In genomic region chr2:170903029-170903306, GRCm38 (mm10) we compare ENCODE assay signal across 25 mouse cellular contexts.
A peak's percentile ranks its signal among the peaks of the same experiment; 100 is the strongest.
DNase-seq lines count a peak whose midpoint lies in the region; ATAC-seq and TF ChIP-seq lines count a peak whose summit lies in the region.
"Had no signal": no experiment of that assay in that cellular context is flagged by ENCODE, and none has a peak within 500 bp of the region (broad histone marks: within the 10 kb centered on the region; RNA-seq: fewer than 3 reads in every experiment).

No protein-coding gene starts in this region.

- no peak overlapping the region; the same call in 1 of the 2 replicates for H3K4me2 ChIP-seq in midbrain, postnatal 0 days (ENCODE audit: low read depth, low read length, poor library complexity, severe bottlenecking)
- peak overlapping the region; percentile 37 for H3K4me2 ChIP-seq in forebrain, embryonic 12.5 days
- H3K4me2 ChIP-seq in forebrain, postnatal 0 days (ENCODE audit: low read depth): 0 out of 2 replicates have a peak overlapping the region, but pooled peaks have one; percentile 4
- H3K4me2 ChIP-seq in midbrain, embryonic 16.5 days (ENCODE audit: low read length): peak overlapping the region; percentile 25; the same call in 1 of the 2 replicates
- H3K4me2 ChIP-seq: embryonic facial prominence, embryonic 13.5 days; liver, embryonic 11.5 days; neural tube, embryonic 12.5 days; stomach, embryonic 15.5 days had no signal

- no peak for ATAC-seq in midbrain, postnatal 0 days (ENCODE audit: low FRiP score)
- peak; percentile 62 for ATAC-seq in forebrain, embryonic 12.5 days (ENCODE audit: low FRiP score)
- ATAC-seq in forebrain, postnatal 0 days: 0 out of 2 replicates have a peak, but pooled peaks have one; percentile 20
- ATAC-seq in midbrain, embryonic 16.5 days: no peak
- ATAC-seq in CD4-positive, CD25-positive, alpha-beta regulatory T cell, adult 4 months: no peak
- ATAC-seq: inflammation-experienced regulatory T-cells, adult 6 months had no signal

- TF ChIP-seq CTCF in midbrain, postnatal 0 days (IDR thresholded peaks at IDR 0.05): no peak
- no peak for TF ChIP-seq CTCF in forebrain, postnatal 0 days (IDR thresholded peaks at IDR 0.05; ENCODE audit: low read depth)

- peaks cover 9% of the 10 kb centered on the region; the same call in 1 of the 2 replicates for H3K9me3 ChIP-seq in midbrain, embryonic 10.5 days (replicated peaks)
- H3K9me3 ChIP-seq in midbrain, postnatal 0 days (ENCODE audit: low read length): no peaks in the 10 kb centered on the region
- H3K9me3 ChIP-seq in forebrain, embryonic 12.5 days: 0 out of 2 replicates have a peak, but pooled peaks cover 2% of the 10 kb centered on the region
- no peaks in the 10 kb centered on the region for H3K9me3 ChIP-seq in forebrain, postnatal 0 days (ENCODE audit: low read length)
- 0 out of 2 replicates have a peak, but pooled peaks cover 2% of the 10 kb centered on the region for H3K9me3 ChIP-seq in midbrain, embryonic 16.5 days (replicated peaks; ENCODE audit: control insufficient read depth, low read length, poor library complexity, severe bottlenecking)
- H3K9me3 ChIP-seq: embryonic facial prominence, embryonic 13.5 days; limb, embryonic 13.5 days; neural tube, embryonic 12.5 days; stomach, embryonic 15.5 days had no signal

- H3K4me3 ChIP-seq in midbrain, embryonic 10.5 days: no peak overlapping the region
- no peak overlapping the region for H3K4me3 ChIP-seq in midbrain, postnatal 0 days (ENCODE audit: low read depth, low read length)
- no peak overlapping the region for H3K4me3 ChIP-seq in forebrain, embryonic 12.5 days (replicated peaks)
- H3K4me3 ChIP-seq in forebrain, postnatal 0 days (ENCODE audit: low read depth, low read length): no peak overlapping the region
- H3K4me3 ChIP-seq in midbrain, embryonic 16.5 days (ENCODE audit: low read depth, low read length): no peak overlapping the region
- H3K4me3 ChIP-seq: embryonic facial prominence, embryonic 13.5 days; left cerebral cortex, adult 2 months; limb, embryonic 13.5 days; neural tube, embryonic 12.5 days; stomach, embryonic 15.5 days had no signal

- H3K36me3 ChIP-seq in midbrain, embryonic 10.5 days: no peaks in the 10 kb centered on the region
- no peaks in the 10 kb centered on the region for H3K36me3 ChIP-seq in midbrain, postnatal 0 days (ENCODE audit: insufficient read depth, low read length)
- H3K36me3 ChIP-seq in forebrain, embryonic 12.5 days (replicated peaks): no peaks in the 10 kb centered on the region
- H3K36me3 ChIP-seq in forebrain, postnatal 0 days (ENCODE audit: insufficient read depth): no peaks in the 10 kb centered on the region
- no peaks in the 10 kb centered on the region for H3K36me3 ChIP-seq in midbrain, embryonic 16.5 days (ENCODE audit: control insufficient read depth, insufficient read depth, low read length)
- H3K36me3 ChIP-seq: embryonic facial prominence, embryonic 13.5 days; limb, embryonic 13.5 days; neural tube, embryonic 12.5 days; stomach, embryonic 15.5 days had no signal

- peak overlapping the region; percentile 1; the same call in 1 of the 2 replicates for H3K27ac ChIP-seq in midbrain, embryonic 10.5 days (replicated peaks)
- no peak overlapping the region for H3K27ac ChIP-seq in midbrain, postnatal 0 days (ENCODE audit: low read depth, low read length)
- peak overlapping the region; percentile 86 for H3K27ac ChIP-seq in forebrain, embryonic 12.5 days
- no peak overlapping the region for H3K27ac ChIP-seq in forebrain, postnatal 0 days (ENCODE audit: low read depth, low read length)
- H3K27ac ChIP-seq in midbrain, embryonic 16.5 days (ENCODE audit: low read length): peak overlapping the region; percentile 0; the same call in 1 of the 2 replicates
- H3K27ac ChIP-seq: embryonic facial prominence, embryonic 13.5 days; left cerebral cortex, adult 2 months; limb, embryonic 13.5 days; neural tube, embryonic 12.5 days; stomach, embryonic 15.5 days had no signal

- DNase-seq in midbrain, embryonic 10.5 days (ENCODE audit: low spot score): no peak
- no peak for DNase-seq in midbrain, postnatal 0 days (ENCODE audit: low spot score)
- DNase-seq in forebrain, postnatal 0 days: no peak
- DNase-seq in embryo, embryonic 10 days (ENCODE audit: low spot score): no peak
- DNase-seq: adrenal gland, postnatal 14 days; cerebellum, adult 11 months; cerebellum, adult 9-11 months; gastrocnemius, postnatal 14 days; heart, postnatal 14 days; kidney, adult 11 months; kidney, postnatal 14 days; layer of hippocampus, adult 9-11 months; lung, postnatal 4 days; right cerebral cortex, postnatal 25 days had no signal

- no peak overlapping the region for H3K9ac ChIP-seq in midbrain, postnatal 0 days (replicated peaks; ENCODE audit: low read length, poor library complexity, severe bottlenecking)
- H3K9ac ChIP-seq in forebrain, embryonic 12.5 days: no peak overlapping the region
- H3K9ac ChIP-seq in forebrain, postnatal 0 days: no peak overlapping the region
- H3K9ac ChIP-seq in midbrain, embryonic 16.5 days (ENCODE audit: low read depth, low read length): no peak overlapping the region
- H3K9ac ChIP-seq: embryonic facial prominence, embryonic 13.5 days; limb, embryonic 13.5 days; neural tube, embryonic 12.5 days; stomach, embryonic 15.5 days had no signal

- 84% methylated on average over 7 of the region's 7 CpGs for WGBS in midbrain, embryonic 10.5 days
- WGBS in midbrain, postnatal 0 days: 37% methylated on average over 7 of the region's 7 CpGs
- 26% methylated on average over 7 of the region's 7 CpGs for WGBS in forebrain, embryonic 12.5 days
- 17% methylated on average over 7 of the region's 7 CpGs for WGBS in forebrain, postnatal 0 days
- 42% methylated on average over 7 of the region's 7 CpGs for whole genome bisulfite sequencing in midbrain, embryonic 16.5 days

- no peaks in the 10 kb centered on the region for H3K27me3 ChIP-seq in midbrain, embryonic 10.5 days (ENCODE audit: low read depth, poor library complexity, severe bottlenecking)
- no peaks in the 10 kb centered on the region for H3K27me3 ChIP-seq in midbrain, postnatal 0 days (ENCODE audit: insufficient read depth, low read length)
- H3K27me3 ChIP-seq in forebrain, embryonic 12.5 days: no peaks in the 10 kb centered on the region
- H3K27me3 ChIP-seq in forebrain, postnatal 0 days (ENCODE audit: insufficient read depth, low read length): no peaks in the 10 kb centered on the region
- H3K27me3 ChIP-seq in midbrain, embryonic 16.5 days (ENCODE audit: control insufficient read depth, insufficient read depth, low read depth, low read length): no peaks in the 10 kb centered on the region
- H3K27me3 ChIP-seq: embryonic facial prominence, embryonic 13.5 days; limb, embryonic 13.5 days; megakaryocyte, embryonic 14.5 days; neural tube, embryonic 12.5 days; stomach, embryonic 15.5 days had no signal

- peaks cover 15% of the 10 kb centered on the region for H3K4me1 ChIP-seq in midbrain, embryonic 10.5 days
- no peaks in the 10 kb centered on the region for H3K4me1 ChIP-seq in midbrain, postnatal 0 days (ENCODE audit: insufficient read depth, low read length)
- H3K4me1 ChIP-seq in forebrain, embryonic 12.5 days: peaks cover 21% of the 10 kb centered on the region
- 0 out of 2 replicates have a peak, but pooled peaks cover 5% of the 10 kb centered on the region for H3K4me1 ChIP-seq in forebrain, postnatal 0 days (ENCODE audit: insufficient read depth)
- peaks cover 11% of the 10 kb centered on the region for H3K4me1 ChIP-seq in midbrain, embryonic 16.5 days (ENCODE audit: control insufficient read depth, insufficient read depth, low read length)
- H3K4me1 ChIP-seq: embryonic facial prominence, embryonic 13.5 days; megakaryocyte, embryonic 14.5 days; stomach, embryonic 15.5 days had no signal

Comparison
In these comparisons a context has a peak if more than half of its experiments do, and no peak if none do; other contexts are left out.
1. H3K27ac ChIP-seq: peak in midbrain, embryonic 10.5 days (single experiment), forebrain, embryonic 12.5 days (single experiment) and midbrain, embryonic 16.5 days (single experiment); none in midbrain, postnatal 0 days (single experiment) and forebrain, postnatal 0 days (single experiment).
2. ATAC-seq: peak in forebrain, embryonic 12.5 days (single experiment) and forebrain, postnatal 0 days (single experiment); none in midbrain, postnatal 0 days (single experiment), midbrain, embryonic 16.5 days (single experiment) and CD4-positive, CD25-positive, alpha-beta regulatory T cell, adult 4 months (single experiment).